Mouse (Mus musculus): ENCODE data around the gene Cebpzos.

The Cebpzos gene

GRCm38 (mm10) chr17:78916369-78916813, at the start of gene Cebpzos:
Gene Cebpzos (plus strand): TSS chr17:78916500.
- peak; percentile 87 to 92 for DNase-seq

GRCm38 (mm10) chr17:78873886-78874285, 42.4 kb upstream of the Cebpzos start:
- no peak for DNase-seq

- DNase-seq: peak in 1 of 2 experiments; percentile 20
Observed at GRCm38 (mm10) chr17:78881878-78882304, 34.4 kb upstream of the Cebpzos start.

- peak; percentile 58 for DNase-seq
Observed at GRCm38 (mm10) chr17:78882401-78883112, 33.7 kb upstream of the Cebpzos start, which contains the start of gene Eif2ak2. Gene Eif2ak2 (minus strand): TSS chr17:78882573.

- no peak for DNase-seq
Observed at GRCm38 (mm10) chr17:78883291-78883690, 33.0 kb upstream of the Cebpzos start.

GRCm38 (mm10) chr17:78885286-78886065, 30.8 kb upstream of the Cebpzos start:
- DNase-seq: no peak

GRCm38 (mm10) chr17:78888554-78888953, 27.7 kb upstream of the Cebpzos start:
- DNase-seq: no peak

GRCm38 (mm10) chr17:78889184-78889583, 27.1 kb upstream of the Cebpzos start:
- no peak for DNase-seq

GRCm38 (mm10) chr17:78891020-78891419, 25.3 kb upstream of the Cebpzos start:
- DNase-seq: no peak

GRCm38 (mm10) chr17:78894991-78895390, 21.3 kb upstream of the Cebpzos start:
- DNase-seq: no peak

- no peak for DNase-seq
Observed at GRCm38 (mm10) chr17:78895394-78895793, 20.9 kb upstream of the Cebpzos start.

GRCm38 (mm10) chr17:78903158-78903557, 13.1 kb upstream of the Cebpzos start:
- no peak for DNase-seq

- no peak for DNase-seq
Observed at GRCm38 (mm10) chr17:78906892-78907291, 9.4 kb upstream of the Cebpzos start, which contains the start of gene Sult6b1. Gene Sult6b1 (minus strand): TSS chr17:78906992.

GRCm38 (mm10) chr17:78909374-78909773, 6.9 kb upstream of the Cebpzos start:
- no peak for DNase-seq

GRCm38 (mm10) chr17:78912861-78913281, 3.4 kb upstream of the Cebpzos start:
- no peak for DNase-seq

GRCm38 (mm10) chr17:78913921-78914320, 2.4 kb upstream of the Cebpzos start:
- no peak for DNase-seq

- DNase-seq: no peak
Observed at GRCm38 (mm10) chr17:78915772-78916171, 528 bp upstream of the Cebpzos start.

GRCm38 (mm10) chr17:78916899-78917298, 599 bp downstream of the Cebpzos start:
- no peak for DNase-seq

- no peak for DNase-seq
Observed at GRCm38 (mm10) chr17:78917696-78918095, 1.4 kb downstream of the Cebpzos start.

- no peak for DNase-seq
Observed at GRCm38 (mm10) chr17:78935857-78936256, 19.6 kb downstream of the Cebpzos start.

- peak; percentile 91 to 95 for DNase-seq
Observed at GRCm38 (mm10) chr17:78936466-78937228, 20.3 kb downstream of the Cebpzos start, which contains the start of the genes Cebpz and Ndufaf7. Gene Cebpz (minus strand): TSS chr17:78937066. Gene Ndufaf7 (plus strand): TSS chr17:78937136.

GRCm38 (mm10) chr17:78937229-78937853, 21.0 kb downstream of the Cebpzos start:
- DNase-seq: no peak

All from thymus, adult 18-20 months (tissue).